Mouse (Mus musculus): ENCODE results near the gene Mical2. TPM values are rescaled to one million over a fixed set of nuclear protein-coding genes. Genes with fewer than 3 reads are reported as not detected.

Mical2 gene
- polyA plus RNA-seq, 1 experiment: 6.6 TPM

DNA sequence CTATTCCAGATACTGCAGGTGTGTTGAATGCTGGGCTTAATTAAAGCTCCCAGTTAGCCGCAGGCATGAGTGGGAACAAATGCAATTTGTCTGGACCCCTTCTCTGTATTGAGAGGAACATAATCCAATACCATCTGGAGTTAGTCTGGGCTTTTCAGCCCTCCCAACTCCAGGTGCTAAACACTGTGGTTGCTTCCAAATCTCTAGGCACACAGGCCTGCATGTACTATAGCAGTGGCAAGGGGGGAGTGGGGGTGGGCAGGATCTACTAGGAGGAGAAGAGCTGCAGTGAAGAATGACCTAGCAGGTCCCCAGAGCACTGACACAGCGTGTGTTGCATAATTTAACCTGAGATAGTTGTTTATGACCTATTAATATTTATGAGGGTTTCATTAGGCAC is 49.0 kb downstream of the Mical2 start:
- H3K27me3 ChIP-seq (replicated peaks; ENCODE audit: control insufficient read depth, insufficient read depth, low read length): no peaks in the 10 kb centered on the region
- no peak for DNase-seq
- no peaks in the 10 kb centered on the region for H3K36me3 ChIP-seq (ENCODE audit: control insufficient read depth, insufficient read depth, low read length)
- H3K27ac ChIP-seq (ENCODE audit: insufficient read depth, low read depth, low read length): no peak overlapping the region
- TF ChIP-seq POLR2A (IDR thresholded peaks at IDR 0.05; ENCODE audit: low read depth, low read length): no peak
- no peak for TF ChIP-seq CTCF (conservative IDR thresholded peaks at IDR 0.05; ENCODE audit: insufficient read depth, insufficient read length, low read depth, low read length)
- 58% methylated on average over 2 of the region's 2 CpGs for WGBS
- no peak overlapping the region for H3K4me3 ChIP-seq (ENCODE audit: insufficient read depth, low read depth, low read length)
- H3K4me1 ChIP-seq (ENCODE audit: control insufficient read depth, insufficient read depth, low read length): peaks cover 9% of the 10 kb centered on the region

DNA sequence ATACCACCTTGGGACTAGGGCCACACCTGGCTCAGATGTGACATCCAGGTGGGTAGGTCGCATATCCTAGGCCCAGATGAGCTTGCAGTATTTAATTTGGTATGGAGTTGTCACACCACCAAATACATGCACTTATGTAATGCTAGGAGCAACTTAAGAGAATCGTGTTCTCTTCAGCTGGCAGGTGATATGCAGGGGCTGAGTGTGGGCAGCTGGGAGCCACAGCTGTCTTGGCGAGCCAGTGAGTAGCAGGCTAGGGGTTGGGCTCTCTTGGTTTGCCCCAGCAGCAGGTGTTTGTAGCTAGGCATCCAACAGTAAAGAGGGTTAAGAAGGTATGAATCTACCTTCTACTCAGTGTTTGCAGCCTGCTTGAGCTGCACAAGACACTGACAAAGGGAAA is 49.4 kb downstream of the Mical2 start:
- TF ChIP-seq POLR2A (IDR thresholded peaks at IDR 0.05; ENCODE audit: low read depth, low read length) (no peak), CTCF (conservative IDR thresholded peaks at IDR 0.05; ENCODE audit: insufficient read depth, insufficient read length, low read depth, low read length) (no peak)
- H3K4me1 ChIP-seq (ENCODE audit: control insufficient read depth, insufficient read depth, low read length): peaks cover 9% of the 10 kb centered on the region
- DNase-seq: no peak
- no peak overlapping the region; the same call in 1 of the 2 replicates for H3K27ac ChIP-seq (ENCODE audit: insufficient read depth, low read depth, low read length)
- H3K27me3 ChIP-seq (replicated peaks; ENCODE audit: control insufficient read depth, insufficient read depth, low read length): no peaks in the 10 kb centered on the region
- no peak overlapping the region for H3K4me3 ChIP-seq (ENCODE audit: insufficient read depth, low read depth, low read length)
- H3K36me3 ChIP-seq (ENCODE audit: control insufficient read depth, insufficient read depth, low read length): no peaks in the 10 kb centered on the region
- WGBS: 78% methylated on average over 3 of the region's 3 CpGs

DNA sequence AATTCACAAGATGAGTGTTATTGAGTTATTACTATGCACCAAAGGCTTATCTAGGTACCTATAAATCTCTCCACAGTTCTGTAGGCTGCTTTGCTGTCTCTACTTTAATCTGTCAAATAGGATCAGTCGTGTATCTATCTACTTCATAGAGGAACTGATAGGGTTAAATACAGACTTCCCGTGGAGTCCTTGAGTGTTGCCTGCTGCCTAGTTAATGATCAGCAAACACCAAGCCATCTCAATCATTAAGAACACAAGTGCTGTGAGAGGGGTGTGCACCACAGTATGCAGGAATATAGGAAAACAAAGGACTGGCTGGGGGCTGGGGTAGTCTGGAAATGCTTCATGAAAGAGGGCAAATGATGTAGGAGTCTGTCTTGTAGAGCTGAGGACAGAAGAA is 50.2 kb downstream of the Mical2 start:
- 20% methylated on average over 2 of the region's 2 CpGs for WGBS
- Histone ChIP-seq H3K4me1 (ENCODE audit: control insufficient read depth, insufficient read depth, low read length) (peaks cover 9% of the 10 kb centered on the region), H3K36me3 (ENCODE audit: control insufficient read depth, insufficient read depth, low read length) (no peaks in the 10 kb centered on the region), H3K27me3 (replicated peaks; ENCODE audit: control insufficient read depth, insufficient read depth, low read length) (no peaks in the 10 kb centered on the region), H3K27ac (ENCODE audit: insufficient read depth, low read depth, low read length) (no peak overlapping the region), H3K4me3 (ENCODE audit: insufficient read depth, low read depth, low read length) (no peak overlapping the region)
- TF ChIP-seq CTCF (conservative IDR thresholded peaks at IDR 0.05; ENCODE audit: insufficient read depth, insufficient read length, low read depth, low read length) (no peak), POLR2A (IDR thresholded peaks at IDR 0.05; ENCODE audit: low read depth, low read length) (no peak)
- DNase-seq: no peak

DNA sequence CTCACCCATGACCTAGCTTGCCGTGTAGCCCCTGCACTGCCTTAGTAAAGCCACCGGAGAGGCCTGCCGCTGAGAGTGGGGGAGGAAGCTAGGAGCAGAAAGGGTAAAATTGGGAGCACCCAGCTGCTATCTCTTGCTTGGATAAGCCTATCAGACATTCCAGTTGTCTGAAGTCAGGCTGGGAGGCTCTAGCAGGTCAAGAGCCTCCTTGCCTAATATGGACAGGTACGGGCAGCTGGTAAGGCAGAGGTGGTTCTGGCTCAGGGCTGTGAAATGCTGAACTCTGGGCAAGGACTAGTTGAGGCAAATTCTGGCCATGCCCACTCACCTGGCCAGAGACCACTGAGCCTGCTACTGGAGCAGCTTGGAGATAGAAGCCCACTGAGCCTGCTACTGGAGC is 51.2 kb downstream of the Mical2 start:
- H3K4me3 ChIP-seq (ENCODE audit: insufficient read depth, low read depth, low read length): no peak overlapping the region
- no peak for DNase-seq
- peaks cover 5% of the 10 kb centered on the region; the same call in 1 of the 2 replicates for H3K4me1 ChIP-seq (ENCODE audit: control insufficient read depth, insufficient read depth, low read length)
- no peak for TF ChIP-seq POLR2A (IDR thresholded peaks at IDR 0.05; ENCODE audit: low read depth, low read length)
- no peaks in the 10 kb centered on the region for H3K36me3 ChIP-seq (ENCODE audit: control insufficient read depth, insufficient read depth, low read length)
- H3K27me3 ChIP-seq (replicated peaks; ENCODE audit: control insufficient read depth, insufficient read depth, low read length): no peaks in the 10 kb centered on the region
- no peak overlapping the region for H3K27ac ChIP-seq (ENCODE audit: insufficient read depth, low read depth, low read length)
- WGBS: 72% methylated on average over 4 of the region's 4 CpGs

DNA sequence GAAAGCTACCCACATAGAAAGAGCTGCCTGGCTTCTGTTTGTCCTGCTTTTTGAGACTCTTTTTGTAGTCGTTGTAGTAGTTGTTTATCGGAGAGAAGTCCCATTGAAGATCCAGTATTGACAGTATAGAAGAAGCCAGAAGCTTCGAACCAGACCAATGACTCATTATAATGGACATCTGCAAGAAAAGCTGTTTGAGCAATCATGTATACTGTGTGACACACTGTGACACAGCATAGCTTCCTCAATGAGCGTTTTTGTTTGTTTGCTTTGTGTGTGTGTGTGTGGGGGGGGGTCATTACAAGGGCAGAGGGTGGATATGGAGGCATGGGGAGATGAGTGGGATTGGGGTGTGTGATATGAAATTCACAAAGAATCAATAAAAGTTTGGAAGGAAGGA is 53.0 kb downstream of the Mical2 start:
- H3K27me3 ChIP-seq (replicated peaks; ENCODE audit: control insufficient read depth, insufficient read depth, low read length): no peaks in the 10 kb centered on the region
- TF ChIP-seq CTCF (conservative IDR thresholded peaks at IDR 0.05; ENCODE audit: insufficient read depth, insufficient read length, low read depth, low read length) (no peak), POLR2A (IDR thresholded peaks at IDR 0.05; ENCODE audit: low read depth, low read length) (no peak)
- 64% methylated on average over 4 of the region's 4 CpGs for WGBS
- peak overlapping the region; percentile 14; the same call in 1 of the 2 replicates for H3K27ac ChIP-seq (ENCODE audit: insufficient read depth, low read depth, low read length)
- no peak for DNase-seq
- H3K4me3 ChIP-seq (ENCODE audit: insufficient read depth, low read depth, low read length): no peak overlapping the region
- peaks cover 5% of the 10 kb centered on the region; the same call in 1 of the 2 replicates for H3K4me1 ChIP-seq (ENCODE audit: control insufficient read depth, insufficient read depth, low read length)
- H3K36me3 ChIP-seq (ENCODE audit: control insufficient read depth, insufficient read depth, low read length): no peaks in the 10 kb centered on the region

DNA sequence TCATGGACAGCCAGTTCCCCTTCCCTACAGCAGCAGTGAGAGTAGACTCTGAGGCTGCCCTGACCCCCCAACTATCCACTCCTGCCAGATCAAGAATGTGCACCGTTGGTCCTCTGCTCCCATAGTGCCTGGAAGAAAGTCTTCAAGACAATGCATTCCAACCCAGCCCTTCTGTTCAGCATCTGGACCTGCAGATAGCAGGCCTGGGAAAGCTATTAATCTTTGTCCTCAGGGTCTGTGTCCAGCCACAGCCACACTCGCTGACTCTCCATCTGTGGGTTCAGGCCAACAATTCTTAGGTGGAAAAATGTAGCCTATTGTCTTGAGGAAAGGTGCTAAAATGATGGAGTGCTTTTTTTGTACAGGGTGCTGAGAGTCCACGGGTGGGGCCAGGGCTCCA is 54.8 kb downstream of the Mical2 start:
- Histone ChIP-seq H3K4me3 (ENCODE audit: insufficient read depth, low read depth, low read length) (no peak overlapping the region), H3K36me3 (ENCODE audit: control insufficient read depth, insufficient read depth, low read length) (no peaks in the 10 kb centered on the region), H3K27me3 (replicated peaks; ENCODE audit: control insufficient read depth, insufficient read depth, low read length) (no peaks in the 10 kb centered on the region), H3K4me1 (ENCODE audit: control insufficient read depth, insufficient read depth, low read length) (0 out of 2 replicates have a peak, but pooled peaks cover 3% of the 10 kb centered on the region), H3K27ac (ENCODE audit: insufficient read depth, low read depth, low read length) (no peak overlapping the region)
- 44% methylated on average over 3 of the region's 3 CpGs for WGBS
- TF ChIP-seq POLR2A (IDR thresholded peaks at IDR 0.05; ENCODE audit: low read depth, low read length) (no peak), CTCF (conservative IDR thresholded peaks at IDR 0.05; ENCODE audit: insufficient read depth, insufficient read length, low read depth, low read length) (no peak)
- DNase-seq: no peak

DNA sequence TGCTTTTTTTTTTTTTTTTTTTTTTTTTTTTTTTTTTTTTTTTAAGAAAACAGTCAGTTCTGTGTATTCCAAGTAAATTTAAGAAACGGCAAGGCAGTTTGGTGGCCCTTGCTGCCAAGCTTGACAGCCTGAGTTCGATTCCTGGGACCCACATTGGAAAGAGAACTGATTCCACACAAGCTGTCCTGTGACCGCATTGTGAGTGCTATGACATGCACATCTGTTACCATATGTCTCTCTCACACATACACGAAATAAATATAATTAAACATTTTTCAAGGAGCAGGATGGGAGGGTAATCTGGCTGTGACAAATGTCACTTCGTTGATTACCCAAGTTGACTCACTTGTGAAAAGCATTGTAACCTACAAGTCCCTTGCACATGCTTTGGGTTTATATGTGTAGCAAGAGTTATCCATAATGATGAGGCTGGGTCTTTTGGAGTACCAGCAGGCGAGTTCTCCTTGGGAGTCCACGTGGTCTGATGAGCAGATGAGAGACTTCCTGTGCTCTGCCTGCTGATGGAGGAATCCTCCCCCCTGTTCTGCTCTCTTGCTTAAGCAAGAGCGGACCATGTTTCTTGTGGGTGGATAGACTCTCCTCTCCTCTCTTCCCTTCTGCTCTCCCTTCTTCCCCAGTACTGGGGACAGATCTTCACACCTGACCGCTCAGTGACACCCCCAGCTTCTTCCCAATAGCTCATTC is 58.1 kb downstream of the Mical2 start:
- WGBS: 83% methylated on average over 9 of the region's 9 CpGs
- H3K36me3 ChIP-seq (ENCODE audit: control insufficient read depth, insufficient read depth, low read length): no peaks in the 10 kb centered on the region
- TF ChIP-seq CTCF (conservative IDR thresholded peaks at IDR 0.05; ENCODE audit: insufficient read depth, insufficient read length, low read depth, low read length) (no peak), POLR2A (IDR thresholded peaks at IDR 0.05; ENCODE audit: low read depth, low read length) (no peak)
- H3K27me3 ChIP-seq (replicated peaks; ENCODE audit: control insufficient read depth, insufficient read depth, low read length): no peaks in the 10 kb centered on the region
- no peak overlapping the region for H3K4me3 ChIP-seq (ENCODE audit: insufficient read depth, low read depth, low read length)
- H3K4me1 ChIP-seq (ENCODE audit: control insufficient read depth, insufficient read depth, low read length): 0 out of 2 replicates have a peak, but pooled peaks cover 5% of the 10 kb centered on the region
- H3K27ac ChIP-seq (ENCODE audit: insufficient read depth, low read depth, low read length): no peak overlapping the region
- DNase-seq: no peak
